Mouse (Mus musculus): ENCODE results near the gene Pde6b. TPM values are rescaled to one million over a fixed set of nuclear protein-coding genes. Genes with fewer than 3 reads are reported as not detected.

The Pde6b gene
- total and polyA plus RNA-seq, 2 experiments from 2014 or later: 0.26 TPM; not detected in 1

DNA sequence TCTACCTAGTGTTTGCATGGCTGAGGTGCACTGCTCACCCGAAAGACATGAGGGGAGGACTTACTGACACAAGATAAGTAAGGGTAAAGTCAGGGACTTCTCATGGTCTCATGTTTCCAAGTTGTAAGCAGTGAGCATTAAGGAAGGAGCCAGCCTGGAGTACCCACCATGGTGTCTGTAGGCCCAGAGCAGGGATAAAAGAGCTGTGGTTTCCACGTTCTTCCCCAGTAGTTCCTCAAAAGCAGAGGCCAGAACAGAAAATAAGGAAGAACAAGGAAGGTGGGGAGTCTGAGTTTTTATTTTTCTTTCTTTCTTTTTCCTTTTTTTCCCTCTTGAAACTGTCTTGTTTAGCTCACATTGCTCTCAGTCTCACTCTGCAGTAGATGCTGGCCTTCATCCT, 26.5 kb downstream of the Pde6b start:
- no peak overlapping the region for H3K9ac ChIP-seq (replicated peaks; ENCODE audit: low read length)
- no peak overlapping the region for H3K27ac ChIP-seq
- TF ChIP-seq CTCF (IDR thresholded peaks at IDR 0.05; ENCODE audit: low read depth): no peak
- no peak for DNase-seq (ENCODE audit: low spot score)
- H3K27me3 ChIP-seq (ENCODE audit: insufficient read depth, low read length): no peaks in the 10 kb centered on the region
- 77% methylated on average over 2 of the region's 2 CpGs for WGBS
- no peaks in the 10 kb centered on the region for H3K9me3 ChIP-seq (ENCODE audit: low read length)
- no peak overlapping the region for H3K4me2 ChIP-seq (ENCODE audit: low read depth, low read length)
- no peak for ATAC-seq
- H3K4me1 ChIP-seq (ENCODE audit: insufficient read depth, low read length): no peaks in the 10 kb centered on the region
- H3K36me3 ChIP-seq (ENCODE audit: insufficient read depth, low read length): no peaks in the 10 kb centered on the region
- H3K4me3 ChIP-seq (ENCODE audit: low read length): no peak overlapping the region

DNA sequence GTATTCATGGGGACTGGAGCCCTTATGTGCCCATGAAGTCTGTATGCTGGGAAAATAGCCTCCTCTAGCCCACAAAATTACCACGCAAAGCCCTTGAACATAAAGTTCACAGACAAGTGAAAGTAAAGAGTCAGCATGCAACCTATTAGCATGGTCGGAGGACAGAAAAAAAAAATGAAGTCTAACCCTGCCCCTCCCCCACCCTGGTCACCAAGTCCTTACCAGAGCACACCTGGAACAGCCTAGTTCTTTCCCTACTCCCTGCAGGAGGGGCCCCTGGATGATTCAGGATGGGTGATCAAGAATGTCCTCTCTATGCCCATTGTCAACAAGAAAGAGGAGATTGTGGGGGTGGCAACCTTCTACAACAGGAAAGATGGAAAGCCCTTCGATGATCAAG, 34.5 kb downstream of the Pde6b start:
- H3K9me3 ChIP-seq (ENCODE audit: low read length): no peaks in the 10 kb centered on the region
- H3K4me3 ChIP-seq (ENCODE audit: low read length): no peak overlapping the region
- 81% methylated on average over 3 of the region's 3 CpGs for WGBS
- H3K27me3 ChIP-seq (ENCODE audit: insufficient read depth, low read length): no peaks in the 10 kb centered on the region
- H3K9ac ChIP-seq (replicated peaks; ENCODE audit: low read length): no peak overlapping the region
- H3K4me2 ChIP-seq (ENCODE audit: low read depth, low read length): no peak overlapping the region
- DNase-seq (ENCODE audit: low spot score) (no peak), ATAC-seq (no peak)
- H3K27ac ChIP-seq: no peak overlapping the region
- no peaks in the 10 kb centered on the region for H3K36me3 ChIP-seq (ENCODE audit: insufficient read depth, low read length)
- TF ChIP-seq CTCF (IDR thresholded peaks at IDR 0.05; ENCODE audit: low read depth): no peak
- no peaks in the 10 kb centered on the region for H3K4me1 ChIP-seq (ENCODE audit: insufficient read depth, low read length)

DNA sequence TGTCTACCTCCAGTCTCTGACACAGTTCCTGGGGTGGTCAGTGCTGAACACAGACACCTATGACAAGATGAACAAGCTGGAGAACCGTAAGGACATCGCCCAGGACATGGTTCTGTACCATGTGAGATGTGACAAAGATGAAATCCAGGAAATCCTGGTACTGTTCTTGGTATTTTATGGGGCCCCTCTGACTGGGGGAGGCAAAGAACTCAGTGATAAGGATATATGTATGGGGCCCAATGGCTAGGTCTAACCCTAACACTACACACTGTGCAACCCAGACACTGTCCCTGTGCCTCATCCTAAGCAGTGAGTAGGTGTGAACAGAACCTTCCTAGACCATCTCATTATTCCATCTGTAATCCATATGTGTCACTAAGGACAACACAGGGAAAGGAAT, 35.2 kb downstream of the Pde6b start:
- no peak for TF ChIP-seq CTCF (IDR thresholded peaks at IDR 0.05; ENCODE audit: low read depth)
- DNase-seq (ENCODE audit: low spot score) (no peak), ATAC-seq (no peak)
- Histone ChIP-seq H3K27me3 (ENCODE audit: insufficient read depth, low read length) (no peaks in the 10 kb centered on the region), H3K9me3 (ENCODE audit: low read length) (no peaks in the 10 kb centered on the region), H3K9ac (replicated peaks; ENCODE audit: low read length) (no peak overlapping the region), H3K4me3 (ENCODE audit: low read length) (no peak overlapping the region), H3K27ac (no peak overlapping the region), H3K4me2 (ENCODE audit: low read depth, low read length) (no peak overlapping the region), H3K36me3 (ENCODE audit: insufficient read depth, low read length) (no peaks in the 10 kb centered on the region), H3K4me1 (ENCODE audit: insufficient read depth, low read length) (no peaks in the 10 kb centered on the region)
- 91% methylated on average over 2 of the region's 2 CpGs for WGBS

DNA sequence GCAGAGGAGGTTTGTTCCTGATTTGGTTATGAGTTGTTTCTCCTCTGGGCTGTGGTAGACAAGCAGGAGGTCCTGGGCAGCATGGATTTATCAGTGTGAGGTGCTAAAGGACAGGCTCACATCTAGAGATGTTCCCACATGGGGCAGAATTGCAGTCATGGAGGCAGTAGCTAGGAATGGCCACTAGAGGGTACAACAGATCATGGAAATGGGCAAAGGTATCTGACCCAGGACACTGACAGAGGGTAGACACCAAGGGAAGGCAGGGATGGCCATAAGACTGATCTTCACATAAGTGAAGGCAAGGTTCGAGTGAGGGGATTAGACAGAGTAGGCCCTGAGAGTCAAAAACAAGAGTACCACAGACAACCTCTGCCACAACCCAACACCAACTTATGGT, 39.0 kb downstream of the Pde6b start:
- 70% methylated on average over 1 of the region's 1 CpGs for WGBS
- Histone ChIP-seq H3K27ac (no peak overlapping the region), H3K4me2 (ENCODE audit: low read depth, low read length) (no peak overlapping the region), H3K36me3 (ENCODE audit: insufficient read depth, low read length) (peaks cover 10% of the 10 kb centered on the region; the same call in 1 of the 2 replicates), H3K9ac (replicated peaks; ENCODE audit: low read length) (no peak overlapping the region), H3K9me3 (ENCODE audit: low read length) (no peaks in the 10 kb centered on the region), H3K4me1 (ENCODE audit: insufficient read depth, low read length) (no peaks in the 10 kb centered on the region), H3K27me3 (ENCODE audit: insufficient read depth, low read length) (no peaks in the 10 kb centered on the region), H3K4me3 (ENCODE audit: low read length) (no peak overlapping the region)
- ATAC-seq (peak; percentile 73), DNase-seq (ENCODE audit: low spot score) (peak; percentile 67)
- TF ChIP-seq CTCF (IDR thresholded peaks at IDR 0.05; ENCODE audit: low read depth): peak; percentile 93

DNA sequence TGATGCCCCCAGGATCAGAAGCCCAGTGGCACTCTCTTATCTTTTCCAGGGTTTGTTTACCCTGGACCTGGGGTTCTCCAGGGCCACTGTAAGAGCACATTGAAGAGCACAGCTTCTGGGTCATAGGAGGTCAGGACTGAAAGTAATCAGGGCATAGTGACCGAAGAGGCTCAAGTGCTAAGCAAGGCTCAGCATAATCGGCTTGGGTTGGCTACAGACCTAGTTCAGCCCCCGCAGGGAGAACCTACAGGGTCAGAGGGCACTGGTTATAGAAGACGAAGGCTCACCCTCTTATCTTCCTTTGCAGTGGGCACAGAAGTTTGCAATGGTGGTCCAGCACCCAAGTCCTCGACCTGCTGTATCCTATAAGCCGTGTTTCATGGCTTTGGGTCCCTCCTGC, 43.0 kb downstream of the Pde6b start:
- 94% methylated on average over 6 of the region's 6 CpGs for WGBS
- no peak overlapping the region for H3K4me3 ChIP-seq (ENCODE audit: low read length)

DNA sequence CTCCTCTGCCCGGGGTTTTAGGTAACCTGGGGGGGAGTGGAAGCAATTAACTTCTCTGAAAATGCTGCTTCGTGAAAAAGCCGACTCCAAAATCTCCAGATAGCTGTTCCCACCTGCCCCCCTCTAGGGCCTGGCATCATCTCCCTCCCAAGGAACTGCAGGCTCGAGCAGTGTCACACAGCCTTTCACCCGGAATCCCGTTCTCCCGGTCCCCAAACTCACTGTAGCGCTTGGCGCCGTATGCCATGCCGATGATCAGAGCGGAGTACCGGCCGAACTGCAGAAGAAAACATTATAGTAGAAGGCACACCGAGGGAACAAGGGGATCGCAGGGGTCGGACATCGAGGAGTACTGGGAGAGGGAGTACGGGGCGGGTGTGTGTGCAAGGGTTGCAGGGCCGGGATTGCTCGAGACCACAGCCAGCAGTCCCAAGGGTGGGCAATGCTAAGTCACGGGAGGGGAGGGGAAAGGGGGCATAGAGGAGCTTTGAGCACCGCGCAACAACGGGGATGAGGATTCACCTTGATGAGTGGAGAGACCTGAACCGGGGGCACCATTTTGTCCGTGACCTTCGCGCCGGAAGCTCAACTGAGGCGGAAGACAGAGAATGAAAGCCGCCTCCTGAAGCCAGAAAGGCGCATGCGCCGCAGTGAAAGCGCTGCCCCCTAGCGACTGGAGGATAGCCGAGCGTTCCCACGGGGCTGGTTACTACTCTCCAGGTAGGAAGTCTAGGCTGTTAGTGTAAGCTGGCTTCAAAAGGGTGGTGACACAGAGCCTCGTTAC, 45.8 kb downstream of the Pde6b start, which contains the start of gene Atp5k:
Atp5k (minus strand) TSS at position 645 of the 784 bp plus-strand sequence.
- peaks cover 10% of the 10 kb centered on the region; the same call in 1 of the 2 replicates for H3K36me3 ChIP-seq (ENCODE audit: insufficient read depth, low read length)
- peak within 1 kb of the TSS; percentile 70 for H3K27ac ChIP-seq
- H3K4me3 ChIP-seq (ENCODE audit: low read length): peak within 1 kb of the TSS; percentile 92
- ATAC-seq (peak; percentile 89), DNase-seq (ENCODE audit: low spot score) (peak; percentile 97)
- peaks cover 5% of the 10 kb centered on the region; the same call in 1 of the 2 replicates for H3K4me1 ChIP-seq (ENCODE audit: insufficient read depth, low read length)
- H3K9me3 ChIP-seq (ENCODE audit: low read length): no peaks in the 10 kb centered on the region
- WGBS: under 1% methylated on average over 41 of the region's 42 CpGs
- no peaks in the 10 kb centered on the region for H3K27me3 ChIP-seq (ENCODE audit: insufficient read depth, low read length)
- H3K9ac ChIP-seq (replicated peaks; ENCODE audit: low read length): peak within 1 kb of the TSS; percentile 83
- peak; percentile 95 for TF ChIP-seq CTCF (IDR thresholded peaks at IDR 0.05; ENCODE audit: low read depth)
- H3K4me2 ChIP-seq (ENCODE audit: low read depth, low read length): peak within 1 kb of the TSS; percentile 87

More for the DNA sequence above, 43.0 kb downstream of the Pde6b start:
- Histone ChIP-seq H3K27me3 (ENCODE audit: insufficient read depth, low read length) (no peaks in the 10 kb centered on the region), H3K4me2 (ENCODE audit: low read depth, low read length) (no peak overlapping the region), H3K27ac (no peak overlapping the region), H3K36me3 (ENCODE audit: insufficient read depth, low read length) (peaks cover 10% of the 10 kb centered on the region; the same call in 1 of the 2 replicates), H3K4me1 (ENCODE audit: insufficient read depth, low read length) (peaks cover 5% of the 10 kb centered on the region; the same call in 1 of the 2 replicates), H3K9me3 (ENCODE audit: low read length) (no peaks in the 10 kb centered on the region), H3K9ac (replicated peaks; ENCODE audit: low read length) (no peak overlapping the region)
- ATAC-seq: no peak
- DNase-seq (ENCODE audit: low spot score): no peak
- TF ChIP-seq CTCF (IDR thresholded peaks at IDR 0.05; ENCODE audit: low read depth): no peak

DNA sequence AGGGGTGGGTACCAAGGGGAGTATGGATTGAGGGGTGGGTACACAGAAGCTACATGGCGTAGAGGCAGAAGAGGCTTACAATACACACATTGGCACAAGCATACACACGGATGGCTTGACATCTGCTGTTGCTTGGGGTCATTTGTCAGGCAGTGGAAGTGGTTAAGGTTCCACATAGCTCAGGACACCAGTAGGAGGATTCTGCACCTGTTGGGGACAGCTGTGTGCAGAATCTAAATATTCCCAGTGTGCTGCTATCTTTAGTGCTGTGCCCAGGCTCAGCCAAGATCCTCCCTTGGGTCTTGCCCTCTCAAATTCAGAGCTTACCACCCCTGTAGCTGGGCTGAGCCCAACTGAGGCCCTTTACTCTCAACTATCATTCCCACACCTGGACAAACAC, 47.9 kb downstream of the Pde6b start:
- Histone ChIP-seq H3K36me3 (ENCODE audit: insufficient read depth, low read length) (peaks cover 3% of the 10 kb centered on the region; the same call in 1 of the 2 replicates), H3K4me2 (ENCODE audit: low read depth, low read length) (no peak overlapping the region), H3K9ac (replicated peaks; ENCODE audit: low read length) (no peak overlapping the region), H3K4me1 (ENCODE audit: insufficient read depth, low read length) (peaks cover 5% of the 10 kb centered on the region; the same call in 1 of the 2 replicates), H3K27me3 (ENCODE audit: insufficient read depth, low read length) (no peaks in the 10 kb centered on the region), H3K9me3 (ENCODE audit: low read length) (no peaks in the 10 kb centered on the region), H3K4me3 (ENCODE audit: low read length) (no peak overlapping the region), H3K27ac (no peak overlapping the region)
- 69% methylated on average over 2 of the region's 2 CpGs for WGBS
- TF ChIP-seq CTCF (IDR thresholded peaks at IDR 0.05; ENCODE audit: low read depth): no peak
- DNase-seq (ENCODE audit: low spot score): no peak
- no peak for ATAC-seq
